Mouse (Mus musculus) stomach, embryonic 15.5 days (tissue): Measurements from ENCODE around the gene Gsk3a. TPM values are rescaled to one million over a fixed set of nuclear protein-coding genes. Genes with fewer than 3 reads are reported as not detected.
A peak's percentile ranks its signal among the peaks of the same experiment; 100 is the strongest.

Experiments
- ATAC-seq: fragments of 200-750 bp; cut with Nextera tagmentation; 2 replicates; pipeline ENCODE4 v1.8.0; 2017; ENCODE audit warnings: low read depth, moderate number of reproducible peaks, moderate TSS enrichment; ENCODE audit not compliant: insufficient read depth, low FRiP score
- H3K27ac ChIP-seq: fragments of 300-500 bp; sonication (generic); 2 replicates; pipeline ENCODE4 v1.5.1; 2015; ENCODE audit warnings: mild to moderate bottlenecking, inconsistent platforms
- H3K27me3 ChIP-seq: fragments of 300-500 bp; sonication (generic); replicated peaks from 2 replicates; pipeline ENCODE4 v1.6.1; 2015; ENCODE audit warnings: inconsistent platforms
- H3K36me3 ChIP-seq: fragments of 300-500 bp; sonication (generic); 2 replicates; pipeline ENCODE4 v1.6.1; 2015; ENCODE audit warnings: inconsistent platforms
- H3K4me1 ChIP-seq: fragments of 300-500 bp; sonication (generic); 2 replicates; pipeline ENCODE4 v1.6.1; 2015; ENCODE audit warnings: inconsistent platforms
- H3K4me2 ChIP-seq: fragments of 300-500 bp; sonication (generic); 2 replicates; pipeline ENCODE4 v1.6.1; 2015; ENCODE audit warnings: mild to moderate bottlenecking, inconsistent platforms
- H3K4me3 ChIP-seq: fragments of 300-500 bp; sonication (generic); replicated peaks from 2 replicates; pipeline ENCODE4 v1.5.1; 2015; ENCODE audit warnings: inconsistent platforms
- H3K9ac ChIP-seq: fragments of 300-500 bp; sonication (generic); 2 replicates; pipeline ENCODE4 v1.6.1; 2015; ENCODE audit warnings: inconsistent platforms
- H3K9me3 ChIP-seq: fragments of 300-500 bp; sonication (generic); 2 replicates; pipeline ENCODE4 v1.6.1; 2016; ENCODE audit warnings: inconsistent platforms
- WGBS: fragments of 180-500 bp; shearing (Covaris S2); methylation state at CpG from one replicate; pipeline ENCODE4 v1.1.7; 2015; 5-methylcytosine and 5-hydroxymethylcytosine counted together
- polyA plus RNA-seq: library from polyadenylated mRNA; unstranded; fragments of >200 nt; fragmentation: Nextera tagmentation; extraction: Ambion mirVana; gene quantifications from 2 replicates; pipeline ENCODE4 v1.2.1, GENCODE M21; 2015

The Gsk3a gene
- polyA plus RNA-seq, 1 experiment from 2014 or later = 10.5 TPM

GRCm38 (mm10) chr7:25214172-25214571, 23.5 kb downstream of the Gsk3a start:
- no peak for ATAC-seq
- WGBS = 96% methylated on average over 2 of the region's 2 CpGs
- Histone ChIP-seq H3K27me3 (no peaks in the 10 kb centered on the region), H3K27ac (no peak overlapping the region), H3K36me3 (0 out of 2 replicates have a peak, but pooled peaks cover 3% of the 10 kb centered on the region), H3K9ac (no peak overlapping the region), H3K4me2 (no peak overlapping the region), H3K4me1 (peaks cover 19% of the 10 kb centered on the region; the same call in 1 of the 2 replicates), H3K9me3 (no peaks in the 10 kb centered on the region), H3K4me3 (no peak overlapping the region)

DNA sequence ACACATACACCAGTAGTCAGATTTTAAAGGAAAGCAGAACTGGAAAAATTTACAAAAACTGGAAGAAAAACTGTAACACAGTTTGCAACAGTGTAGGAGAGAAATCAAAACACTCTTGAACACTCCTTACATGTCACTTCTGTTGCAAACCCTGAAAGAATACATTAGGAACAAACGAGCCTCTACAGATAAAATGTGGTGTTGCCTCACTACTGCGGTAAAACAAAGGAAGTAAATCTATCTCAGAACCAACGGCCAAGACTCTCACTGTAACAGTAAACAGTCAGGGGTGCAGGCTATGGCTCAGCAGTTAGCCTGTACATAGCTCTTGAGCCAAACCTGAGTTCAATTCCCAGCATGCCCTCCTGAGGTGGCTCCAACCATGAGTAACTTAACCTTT, 24.6 kb downstream of the Gsk3a start:
- Histone ChIP-seq H3K4me1 (peaks cover 8% of the 10 kb centered on the region; the same call in 1 of the 2 replicates), H3K27me3 (no peaks in the 10 kb centered on the region), H3K9me3 (no peaks in the 10 kb centered on the region), H3K4me2 (no peak overlapping the region), H3K9ac (no peak overlapping the region), H3K36me3 (0 out of 2 replicates have a peak, but pooled peaks cover 3% of the 10 kb centered on the region), H3K27ac (no peak overlapping the region), H3K4me3 (no peak overlapping the region)
- ATAC-seq = no peak
- WGBS = 69% methylated on average over 3 of the region's 3 CpGs

DNA sequence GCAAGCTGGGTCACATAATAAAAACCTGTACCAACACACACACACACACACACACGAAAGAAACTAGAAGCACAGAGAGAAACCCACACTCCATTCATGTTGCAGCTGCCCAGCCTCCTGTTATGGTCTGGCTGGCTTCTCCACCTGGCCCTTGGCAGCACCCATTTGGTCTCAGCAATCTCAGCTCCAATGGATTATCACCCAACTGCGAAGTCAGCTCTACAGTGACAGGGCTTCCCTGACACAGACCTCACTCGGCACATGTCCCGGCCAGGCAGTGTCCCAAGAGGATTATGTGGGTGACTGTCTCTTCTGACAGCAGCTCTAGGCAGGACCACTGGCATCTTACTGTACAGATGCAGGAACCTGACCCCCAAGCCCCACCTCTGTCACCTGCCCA, 27.2 kb downstream of the Gsk3a start:
- H3K27me3 ChIP-seq = no peaks in the 10 kb centered on the region
- 0 out of 2 replicates have a peak, but pooled peaks cover 7% of the 10 kb centered on the region for H3K36me3 ChIP-seq
- H3K27ac ChIP-seq = no peak overlapping the region
- peaks cover 4% of the 10 kb centered on the region; the same call in 1 of the 2 replicates for H3K4me1 ChIP-seq
- 83% methylated on average over 4 of the region's 4 CpGs for WGBS
- H3K4me3 ChIP-seq = no peak overlapping the region
- H3K4me2 ChIP-seq = no peak overlapping the region
- H3K9me3 ChIP-seq = no peaks in the 10 kb centered on the region
- ATAC-seq = no peak
- H3K9ac ChIP-seq = no peak overlapping the region

- Histone ChIP-seq H3K9ac (no peak overlapping the region), H3K9me3 (no peaks in the 10 kb centered on the region), H3K4me3 (no peak overlapping the region), H3K36me3 (0 out of 2 replicates have a peak, but pooled peaks cover 7% of the 10 kb centered on the region), H3K27ac (peak overlapping the region; percentile 23; the same call in 1 of the 2 replicates), H3K27me3 (no peaks in the 10 kb centered on the region), H3K4me1 (peaks cover 5% of the 10 kb centered on the region; the same call in 1 of the 2 replicates), H3K4me2 (no peak overlapping the region)
- WGBS = 64% methylated on average over 3 of the region's 3 CpGs
- ATAC-seq = peak; percentile 51; the same call in 1 of the 2 replicates
These were observed 28.5 kb downstream of the Gsk3a start for GRCm38 (mm10) chr7:25209161-25209622.

DNA sequence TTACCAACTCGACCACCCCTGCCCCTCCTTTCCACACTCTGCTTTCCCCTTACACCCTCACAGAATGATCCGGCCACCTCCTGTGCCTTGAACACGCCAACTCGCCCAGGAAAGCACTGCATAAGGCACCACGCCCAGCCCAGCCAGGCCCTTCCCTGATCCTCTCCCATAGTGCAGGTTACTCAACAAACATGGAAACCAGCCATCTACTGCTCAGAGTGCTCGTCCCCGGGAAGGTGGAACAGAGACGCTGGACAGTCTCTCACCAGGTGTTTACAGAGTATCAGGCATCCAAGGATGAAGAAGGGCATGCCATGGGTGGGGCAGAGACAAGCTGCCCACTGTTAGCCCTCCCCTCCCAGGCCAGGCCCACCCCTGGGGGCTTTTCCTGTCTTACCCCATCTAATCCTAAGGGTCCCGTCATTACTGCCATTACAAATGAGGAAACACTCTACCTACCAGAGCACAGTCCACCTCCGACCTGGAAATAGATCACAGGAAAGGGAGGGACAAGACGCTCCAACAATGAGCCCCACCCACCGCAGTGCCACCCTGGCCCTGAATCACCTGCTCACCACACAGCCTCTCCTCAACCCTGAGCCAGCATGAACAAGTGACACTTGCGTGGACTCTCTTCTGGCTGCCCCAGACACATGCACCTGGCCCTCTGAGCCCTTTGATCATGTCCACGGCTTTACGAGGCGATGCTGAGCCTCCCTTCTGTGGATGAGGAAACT, 31.4 kb downstream of the Gsk3a start:
- Histone ChIP-seq H3K9me3 (no peaks in the 10 kb centered on the region), H3K4me3 (no peak overlapping the region), H3K36me3 (0 out of 2 replicates have a peak, but pooled peaks cover 9% of the 10 kb centered on the region), H3K4me1 (peaks cover 5% of the 10 kb centered on the region; the same call in 1 of the 2 replicates), H3K9ac (no peak overlapping the region), H3K27ac (no peak overlapping the region), H3K4me2 (no peak overlapping the region), H3K27me3 (no peaks in the 10 kb centered on the region)
- WGBS = 80% methylated on average over 16 of the region's 16 CpGs
- no peak for ATAC-seq

GRCm38 (mm10) chr7:25205355-25206093, 32.1 kb downstream of the Gsk3a start:
- H3K9ac ChIP-seq = no peak overlapping the region
- H3K27ac ChIP-seq = 0 out of 2 replicates have a peak overlapping the region, but pooled peaks have one; percentile 22
- no peak overlapping the region for H3K4me2 ChIP-seq
- peaks cover 5% of the 10 kb centered on the region; the same call in 1 of the 2 replicates for H3K4me1 ChIP-seq
- H3K27me3 ChIP-seq = no peaks in the 10 kb centered on the region
- H3K36me3 ChIP-seq = 0 out of 2 replicates have a peak, but pooled peaks cover 9% of the 10 kb centered on the region
- no peaks in the 10 kb centered on the region for H3K9me3 ChIP-seq
- H3K4me3 ChIP-seq = no peak overlapping the region
- 71% methylated on average over 16 of the region's 16 CpGs for WGBS
- ATAC-seq = no peak

DNA sequence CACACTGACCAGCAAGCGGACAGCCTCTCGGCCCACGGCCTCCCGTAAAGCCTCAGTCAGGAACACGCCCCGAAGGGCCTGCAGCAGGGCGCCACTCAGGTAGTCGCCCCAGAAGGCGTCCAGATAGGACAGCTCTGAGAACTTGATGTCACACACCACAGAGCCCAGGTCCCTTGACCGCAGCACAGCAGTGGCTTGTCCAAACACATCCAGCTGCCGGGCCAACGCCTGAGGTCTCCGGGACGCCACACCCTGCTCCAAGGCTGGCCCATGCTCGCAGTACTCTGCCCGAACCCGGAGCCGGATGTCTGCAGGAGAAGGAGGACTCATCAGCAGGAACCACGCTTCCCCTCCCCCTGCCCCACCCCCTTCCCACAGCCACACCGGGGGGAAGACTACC, 34.0 kb downstream of the Gsk3a start:
- Histone ChIP-seq H3K4me2 (no peak overlapping the region), H3K27me3 (no peaks in the 10 kb centered on the region), H3K27ac (no peak overlapping the region), H3K9me3 (no peaks in the 10 kb centered on the region), H3K4me3 (no peak overlapping the region), H3K36me3 (0 out of 2 replicates have a peak, but pooled peaks cover 9% of the 10 kb centered on the region), H3K9ac (no peak overlapping the region), H3K4me1 (peaks cover 5% of the 10 kb centered on the region; the same call in 1 of the 2 replicates)
- no peak for ATAC-seq
- 82% methylated on average over 19 of the region's 20 CpGs for WGBS

DNA sequence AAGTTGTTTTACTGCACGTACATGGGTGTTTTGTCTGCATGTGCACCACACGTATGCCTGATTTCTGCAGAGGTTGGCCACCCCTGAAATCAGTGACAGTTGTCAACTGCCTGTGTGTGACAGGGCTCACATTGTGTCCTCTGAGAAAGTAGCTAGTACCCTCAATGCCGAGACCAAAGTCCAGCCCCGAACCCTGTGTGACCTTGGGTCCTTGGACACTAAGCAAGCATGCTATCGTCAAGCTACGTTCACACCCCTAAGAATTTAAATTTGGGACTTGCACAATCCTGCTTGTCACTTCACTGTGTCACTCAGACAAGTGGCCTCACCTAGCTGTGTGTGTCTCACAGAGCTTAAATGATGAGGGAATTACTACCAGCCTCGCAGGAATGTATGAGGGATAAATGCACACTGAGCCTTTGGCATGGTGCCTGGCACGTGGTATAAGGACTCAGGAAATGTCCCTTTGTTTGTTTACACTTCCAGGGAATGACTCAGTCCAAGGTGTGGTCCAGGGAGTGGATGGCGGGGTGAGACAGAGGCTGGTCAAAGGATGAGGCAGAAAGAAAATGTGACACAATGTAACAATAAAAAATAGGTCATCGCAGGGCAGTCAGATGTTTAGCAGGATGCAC, 40.1 kb downstream of the Gsk3a start:
- peak; percentile 77 for ATAC-seq
- WGBS = 50% methylated on average over 10 of the region's 10 CpGs

DNA sequence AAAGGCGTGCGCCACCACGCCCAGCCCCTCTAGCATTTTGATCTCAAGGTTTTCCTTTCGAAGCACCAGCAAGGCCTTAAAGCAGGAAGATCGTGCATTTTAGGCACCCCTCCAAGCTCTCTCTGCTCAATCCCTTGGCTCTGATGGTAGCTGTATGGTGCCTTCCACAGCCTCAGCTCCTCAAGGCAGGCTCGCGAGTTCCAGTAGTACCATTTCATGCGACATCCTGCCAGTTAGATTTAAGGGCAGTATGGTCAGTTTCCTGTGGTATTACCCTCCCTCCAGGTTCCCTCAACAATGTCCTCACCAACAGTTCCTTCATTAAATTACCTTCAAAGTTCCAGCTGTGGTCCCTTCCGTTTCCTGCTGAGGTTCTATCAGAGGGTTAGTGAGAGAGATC, 41.5 kb downstream of the Gsk3a start:
- no peak overlapping the region for H3K4me3 ChIP-seq
- WGBS = 83% methylated on average over 9 of the region's 9 CpGs
- no peaks in the 10 kb centered on the region for H3K36me3 ChIP-seq

More for the DNA sequence above, 40.1 kb downstream of the Gsk3a start:
- no peaks in the 10 kb centered on the region for H3K36me3 ChIP-seq
- H3K27ac ChIP-seq = no peak overlapping the region
- H3K9ac ChIP-seq = no peak overlapping the region
- H3K4me3 ChIP-seq = no peak overlapping the region
- H3K4me2 ChIP-seq = 0 out of 2 replicates have a peak overlapping the region, but pooled peaks have one; percentile 11
- H3K4me1 ChIP-seq = peaks cover 7% of the 10 kb centered on the region; the same call in 1 of the 2 replicates
- no peaks in the 10 kb centered on the region for H3K9me3 ChIP-seq
- H3K27me3 ChIP-seq = no peaks in the 10 kb centered on the region

DNA sequence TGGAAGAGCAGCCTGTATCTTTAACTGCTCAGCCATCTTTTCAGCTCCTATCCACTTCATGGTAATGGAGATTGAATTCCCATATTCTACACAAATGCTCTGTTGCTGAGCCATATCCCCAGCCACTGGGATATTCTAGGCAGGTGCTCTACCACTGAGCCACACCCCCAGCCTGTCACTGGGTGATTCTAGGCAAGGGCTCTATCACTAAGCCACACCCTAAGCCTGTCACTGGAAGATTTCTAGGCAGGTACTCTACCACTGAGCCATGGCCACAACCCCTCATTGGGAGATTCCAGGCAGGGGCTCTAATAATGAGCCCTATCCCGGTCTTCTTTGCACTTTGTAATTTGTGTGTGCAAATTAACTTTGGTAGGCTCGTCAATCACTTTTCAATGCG, 42.5 kb downstream of the Gsk3a start:
- H3K4me3 ChIP-seq = no peak overlapping the region
- no peaks in the 10 kb centered on the region for H3K9me3 ChIP-seq
- 63% methylated on average over 3 of the region's 3 CpGs for WGBS
- H3K4me2 ChIP-seq = no peak overlapping the region
- H3K27me3 ChIP-seq = no peaks in the 10 kb centered on the region
- H3K9ac ChIP-seq = no peak overlapping the region
- H3K4me1 ChIP-seq = peaks cover 7% of the 10 kb centered on the region; the same call in 1 of the 2 replicates
- no peak overlapping the region for H3K27ac ChIP-seq
- peak; percentile 77; the same call in 1 of the 2 replicates for ATAC-seq
- H3K36me3 ChIP-seq = no peaks in the 10 kb centered on the region

More for the DNA sequence above, 41.5 kb downstream of the Gsk3a start:
- H3K27ac ChIP-seq = no peak overlapping the region
- peaks cover 7% of the 10 kb centered on the region; the same call in 1 of the 2 replicates for H3K4me1 ChIP-seq
- no peak for ATAC-seq
- no peak overlapping the region for H3K4me2 ChIP-seq
- H3K9me3 ChIP-seq = no peaks in the 10 kb centered on the region
- H3K9ac ChIP-seq = no peak overlapping the region
- H3K27me3 ChIP-seq = no peaks in the 10 kb centered on the region

DNA sequence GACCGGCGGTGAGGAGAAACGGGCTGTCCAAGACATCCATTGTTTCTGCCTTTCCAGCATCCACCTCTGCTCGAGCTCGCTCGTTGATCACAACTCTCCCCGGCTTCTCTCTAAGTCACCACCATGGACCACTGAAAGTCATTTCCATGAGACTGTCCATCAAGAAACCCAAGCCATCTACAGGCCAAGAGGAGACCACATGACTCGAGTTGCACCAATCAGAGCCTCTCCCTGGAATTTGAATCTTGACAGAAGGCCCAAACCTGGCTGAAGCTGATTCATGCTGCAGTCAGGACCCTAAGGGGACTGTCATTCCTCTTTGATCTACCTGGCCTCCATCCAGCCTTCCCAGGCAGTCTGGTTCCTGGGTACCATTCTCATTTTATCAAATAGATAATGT, 45.5 kb downstream of the Gsk3a start:
- no peak for ATAC-seq
- Histone ChIP-seq H3K36me3 (no peaks in the 10 kb centered on the region), H3K4me1 (no peaks in the 10 kb centered on the region), H3K27ac (no peak overlapping the region), H3K27me3 (no peaks in the 10 kb centered on the region), H3K9ac (no peak overlapping the region), H3K4me3 (no peak overlapping the region), H3K9me3 (no peaks in the 10 kb centered on the region), H3K4me2 (no peak overlapping the region)
- WGBS = 74% methylated on average over 8 of the region's 8 CpGs
